Mouse (Mus musculus): ENCODE results near the gene Sipa1l2.

Gene Sipa1l2

GRCm38 (mm10) chr8:125510861-125511668 is 58.5 kb downstream of the Sipa1l2 start:
- no peak for DNase-seq

- no peak for DNase-seq
These were observed 59.8 kb downstream of the Sipa1l2 start for GRCm38 (mm10) chr8:125509776-125510175.

- DNase-seq, result no peak
These were observed 60.4 kb downstream of the Sipa1l2 start for GRCm38 (mm10) chr8:125509175-125509574.

- DNase-seq, result no peak
These were observed 62.3 kb downstream of the Sipa1l2 start for GRCm38 (mm10) chr8:125507291-125507690.

- no peak for DNase-seq
These were observed 64.9 kb downstream of the Sipa1l2 start for GRCm38 (mm10) chr8:125504605-125505257.

- DNase-seq, result no peak
These were observed 65.8 kb downstream of the Sipa1l2 start for GRCm38 (mm10) chr8:125503808-125504207.

- no peak for DNase-seq
These were observed 66.8 kb downstream of the Sipa1l2 start for GRCm38 (mm10) chr8:125502828-125503227.

GRCm38 (mm10) chr8:125500005-125500404 is 69.6 kb downstream of the Sipa1l2 start:
- DNase-seq, result no peak

GRCm38 (mm10) chr8:125498508-125498907 is 71.1 kb downstream of the Sipa1l2 start:
- no peak for DNase-seq

- no peak for DNase-seq
These were observed 74.1 kb downstream of the Sipa1l2 start for GRCm38 (mm10) chr8:125495545-125495944.

GRCm38 (mm10) chr8:125493254-125493815 is 76.3 kb downstream of the Sipa1l2 start:
- DNase-seq, result no peak

GRCm38 (mm10) chr8:125492416-125492815 is 77.2 kb downstream of the Sipa1l2 start:
- DNase-seq, result no peak

GRCm38 (mm10) chr8:125488747-125489146 is 80.9 kb downstream of the Sipa1l2 start:
- peak; percentile 28 for DNase-seq

- DNase-seq, result no peak
These were observed 83.9 kb downstream of the Sipa1l2 start for GRCm38 (mm10) chr8:125485715-125486114.

- DNase-seq, result no peak
These were observed 84.9 kb downstream of the Sipa1l2 start for GRCm38 (mm10) chr8:125484530-125485196.

- no peak for DNase-seq
These were observed 87.0 kb downstream of the Sipa1l2 start for GRCm38 (mm10) chr8:125482491-125483096.

- DNase-seq, result peak; percentile 57
These were observed 94.7 kb downstream of the Sipa1l2 start for GRCm38 (mm10) chr8:125474876-125475275.

- DNase-seq, result peak; percentile 59
These were observed 98.2 kb downstream of the Sipa1l2 start for GRCm38 (mm10) chr8:125471374-125471773.

GRCm38 (mm10) chr8:125465156-125465821 is 104.3 kb downstream of the Sipa1l2 start:
- peak; percentile 40 for DNase-seq

- DNase-seq, result no peak
These were observed 106.7 kb downstream of the Sipa1l2 start for GRCm38 (mm10) chr8:125462901-125463300.

GRCm38 (mm10) chr8:125461504-125461903 is 108.1 kb downstream of the Sipa1l2 start:
- DNase-seq, result peak; percentile 39

- no peak for DNase-seq
These were observed 109.0 kb downstream of the Sipa1l2 start for GRCm38 (mm10) chr8:125460602-125461001.
